Mouse (Mus musculus) lung, embryonic 14.5 days (tissue): ENCODE results near the gene Slc38a8. TPM values are rescaled to one million over a fixed set of nuclear protein-coding genes. Genes with fewer than 3 reads are reported as not detected.

ENCODE experiments used
- ATAC-seq: fragments of 200-750 bp; cut with Nextera tagmentation; 2 replicates; pipeline ENCODE4 v1.8.0; 2017; ENCODE audit warnings: mild to moderate bottlenecking, moderate TSS enrichment, moderate library complexity; ENCODE audit not compliant: insufficient read depth
- DNase-seq: peaks from one replicate; pipeline ENCODE4 v3.0.0-alpha.2; 2015
- H3K27ac ChIP-seq: fragments of 300-500 bp; sonication (generic); 2 replicates; pipeline ENCODE4 v1.5.1; 2014; ENCODE audit warnings: low read depth, mild to moderate bottlenecking, moderate library complexity
- H3K27me3 ChIP-seq: fragments of 300-500 bp; sonication (generic); 2 replicates; pipeline ENCODE4 v1.6.1; 2014; ENCODE audit warnings: low read length, control low read depth; ENCODE audit not compliant: insufficient read depth
- H3K36me3 ChIP-seq: fragments of 300-500 bp; sonication (generic); 2 replicates; pipeline ENCODE4 v1.6.1; 2014; ENCODE audit warnings: control low read depth; ENCODE audit not compliant: insufficient read depth
- H3K4me1 ChIP-seq: fragments of 300-500 bp; sonication (generic); 2 replicates; pipeline ENCODE4 v1.6.1; 2014; ENCODE audit warnings: antibody characterized with exemption, control low read depth; ENCODE audit not compliant: insufficient read depth
- H3K4me2 ChIP-seq: fragments of 300-500 bp; sonication (generic); 2 replicates; pipeline ENCODE4 v1.6.1; 2014; ENCODE audit warnings: mild to moderate bottlenecking
- H3K4me3 ChIP-seq: fragments of 300-500 bp; sonication (generic); 2 replicates; pipeline ENCODE4 v1.5.1; 2014; ENCODE audit warnings: low read depth, low read length
- H3K9ac ChIP-seq: fragments of 300-500 bp; sonication (generic); 2 replicates; pipeline ENCODE4 v1.6.1; 2014
- H3K9me3 ChIP-seq: fragments of 300-500 bp; sonication (generic); 2 replicates; pipeline ENCODE4 v1.6.1; 2016; ENCODE audit warnings: low read depth, low read length, control low read depth
- CTCF ChIP-seq: IDR thresholded peaks from 2 replicates; pipeline ENCODE4 v1.5.1; 2016; ENCODE audit warnings: antibody characterized with exemption, low read depth
- WGBS: fragments of 180-500 bp; shearing (Covaris S2); extraction: QIAGEN DNeasy Blood & Tissue Kit; methylation state at CpG from one replicate; pipeline ENCODE4 v1.1.7; 2014; 5-methylcytosine and 5-hydroxymethylcytosine counted together
- polyA plus RNA-seq: library from polyadenylated mRNA; unstranded; fragments of >200 nt; fragmentation: Nextera tagmentation; extraction: Ambion mirVana; gene quantifications from 2 replicates; pipeline ENCODE4 v1.2.1, GENCODE M21; 2014

The Slc38a8 gene
- not detected in 2 replicates for polyA plus RNA-seq

GRCm38 (mm10) chr8:119501598-119501997 lies at the start of gene Slc38a8:
Gene Slc38a8, minus strand, starts transcription at chr8:119501698.
- Histone ChIP-seq H3K4me3 (no peak within 1 kb of the TSS), H3K27ac (no peak within 1 kb of the TSS), H3K27me3 (no peaks in the 10 kb centered on the region), H3K9me3 (no peaks in the 10 kb centered on the region), H3K4me1 (no peaks in the 10 kb centered on the region), H3K4me2 (no peak within 1 kb of the TSS), H3K36me3 (peaks cover 16% of the 10 kb centered on the region; the same call in 1 of the 2 replicates), H3K9ac (no peak within 1 kb of the TSS)
- ATAC-seq (no peak), DNase-seq (no peak)
- no peak for TF ChIP-seq CTCF
- 25% methylated on average over 5 of the region's 5 CpGs for WGBS

- Histone ChIP-seq H3K9ac (no peak overlapping the region), H3K4me3 (no peak overlapping the region), H3K4me1 (no peaks in the 10 kb centered on the region), H3K4me2 (no peak overlapping the region), H3K27ac (no peak overlapping the region), H3K27me3 (no peaks in the 10 kb centered on the region), H3K36me3 (peaks cover 37% of the 10 kb centered on the region), H3K9me3 (no peaks in the 10 kb centered on the region)
- no peak for TF ChIP-seq CTCF
- 66% methylated on average over 7 of the region's 7 CpGs for WGBS
- no peak for ATAC-seq
- no peak for DNase-seq
These were observed 47.1 kb upstream of the Slc38a8 start for GRCm38 (mm10) chr8:119548560-119549113.

GRCm38 (mm10) chr8:119547019-119547691 lies 45.7 kb upstream of the Slc38a8 start:
- no peak overlapping the region for H3K4me2 ChIP-seq
- H3K27me3 ChIP-seq = no peaks in the 10 kb centered on the region
- WGBS = 59% methylated on average over 18 of the region's 18 CpGs
- TF ChIP-seq CTCF = no peak
- H3K4me1 ChIP-seq = no peaks in the 10 kb centered on the region
- ATAC-seq (no peak), DNase-seq (peak; percentile 38)
- H3K4me3 ChIP-seq = no peak overlapping the region
- H3K27ac ChIP-seq = no peak overlapping the region
- no peaks in the 10 kb centered on the region for H3K9me3 ChIP-seq
- peaks cover 51% of the 10 kb centered on the region for H3K36me3 ChIP-seq
- H3K9ac ChIP-seq = no peak overlapping the region

- ATAC-seq (no peak), DNase-seq (no peak)
- Histone ChIP-seq H3K36me3 (peaks cover 64% of the 10 kb centered on the region), H3K9ac (no peak overlapping the region), H3K4me2 (no peak overlapping the region), H3K27ac (no peak overlapping the region), H3K9me3 (no peaks in the 10 kb centered on the region), H3K27me3 (no peaks in the 10 kb centered on the region), H3K4me3 (no peak overlapping the region), H3K4me1 (no peaks in the 10 kb centered on the region)
- no peak for TF ChIP-seq CTCF
- WGBS = 92% methylated on average over 6 of the region's 6 CpGs
These were observed 44.3 kb upstream of the Slc38a8 start for GRCm38 (mm10) chr8:119545791-119546190.

GRCm38 (mm10) chr8:119545180-119545579 lies 43.7 kb upstream of the Slc38a8 start:
- Histone ChIP-seq H3K9me3 (no peaks in the 10 kb centered on the region), H3K27ac (no peak overlapping the region), H3K9ac (no peak overlapping the region), H3K4me3 (no peak overlapping the region), H3K4me1 (no peaks in the 10 kb centered on the region), H3K4me2 (no peak overlapping the region), H3K36me3 (peaks cover 70% of the 10 kb centered on the region), H3K27me3 (no peaks in the 10 kb centered on the region)
- TF ChIP-seq CTCF = no peak
- no peak for ATAC-seq
- 82% methylated on average over 6 of the region's 6 CpGs for WGBS
- no peak for DNase-seq

- Histone ChIP-seq H3K4me3 (no peak overlapping the region), H3K27ac (no peak overlapping the region), H3K4me2 (no peak overlapping the region), H3K4me1 (no peaks in the 10 kb centered on the region), H3K9ac (no peak overlapping the region), H3K36me3 (peaks cover 76% of the 10 kb centered on the region), H3K27me3 (no peaks in the 10 kb centered on the region), H3K9me3 (no peaks in the 10 kb centered on the region)
- no peak for ATAC-seq
- DNase-seq = no peak
- WGBS = 86% methylated on average over 3 of the region's 3 CpGs
- TF ChIP-seq CTCF = no peak
These were observed 43.1 kb upstream of the Slc38a8 start for GRCm38 (mm10) chr8:119544606-119545005.

- no peak overlapping the region for H3K9ac ChIP-seq
- 81% methylated on average over 9 of the region's 9 CpGs for WGBS
- TF ChIP-seq CTCF = no peak
- no peak overlapping the region for H3K4me2 ChIP-seq
- H3K27me3 ChIP-seq = no peaks in the 10 kb centered on the region
- H3K4me3 ChIP-seq = no peak overlapping the region
- no peaks in the 10 kb centered on the region for H3K4me1 ChIP-seq
- no peak overlapping the region for H3K27ac ChIP-seq
- DNase-seq = no peak
- peaks cover 99% of the 10 kb centered on the region for H3K36me3 ChIP-seq
- no peak for ATAC-seq
- no peaks in the 10 kb centered on the region for H3K9me3 ChIP-seq
These were observed 30.5 kb upstream of the Slc38a8 start for GRCm38 (mm10) chr8:119531973-119532372.
